ENCODE assay signal across 9 mouse cellular contexts in the genomic region with DNA sequence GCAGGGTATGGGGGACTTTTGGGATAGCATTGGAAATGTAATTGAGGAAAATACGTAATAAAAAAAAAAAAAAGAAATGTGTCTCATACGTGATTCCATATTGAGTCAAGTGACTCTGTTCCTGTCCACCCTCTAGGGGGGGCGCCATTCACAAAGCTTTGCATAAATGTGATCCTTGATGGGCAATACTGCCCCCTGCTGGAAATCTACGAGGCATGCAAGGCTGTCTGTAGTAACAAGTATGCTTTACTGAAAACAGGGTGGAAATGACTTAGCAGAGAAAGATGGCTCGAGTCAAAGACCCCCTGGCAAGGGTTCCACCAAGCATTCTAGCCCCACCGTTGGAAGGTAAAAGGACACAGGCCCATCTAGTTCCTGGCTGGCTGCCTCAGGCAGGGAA.
A peak's percentile ranks its signal among the peaks of the same experiment; 100 is the strongest.
DNase-seq lines count a peak whose midpoint lies in the region; ATAC-seq and TF ChIP-seq lines count a peak whose summit lies in the region.
"Had no signal": no experiment of that assay in that cellular context is flagged by ENCODE, and none has a peak within 500 bp of the region (broad histone marks: within the 10 kb centered on the region; RNA-seq: fewer than 3 reads in every experiment).

No protein-coding gene starts in this region.

- 0 out of 2 replicates have a peak, but pooled peaks cover 5% of the 10 kb centered on the region for H3K4me1 ChIP-seq in midbrain, embryonic 10.5 days
- no peaks in the 10 kb centered on the region for H3K4me1 ChIP-seq in midbrain, embryonic 13.5 days (replicated peaks)
- no peaks in the 10 kb centered on the region for H3K4me1 ChIP-seq in liver, embryonic 14.5 days (replicated peaks; ENCODE audit: control insufficient read depth in 2 of 2, insufficient read depth in 2 of 2, low read length in 1 of 2)
- H3K4me1 ChIP-seq: limb, embryonic 15.5 days had no signal

- 58% methylated on average over 6 of the region's 6 CpGs for WGBS in midbrain, embryonic 10.5 days
- WGBS in midbrain, embryonic 13.5 days: 57% methylated on average over 6 of the region's 6 CpGs
- 24% methylated on average over 6 of the region's 6 CpGs for WGBS in liver, embryonic 14.5 days (ENCODE audit: insufficient replicate concordance)

- H3K4me2 ChIP-seq in midbrain, embryonic 13.5 days (replicated peaks): no peak overlapping the region
- H3K4me2 ChIP-seq in liver, embryonic 14.5 days (ENCODE audit: low read depth): no peak overlapping the region
- H3K4me2 ChIP-seq: limb, embryonic 15.5 days had no signal

- DNase-seq in adrenal gland, postnatal 10 days: peak; percentile 50
- no peak for DNase-seq in adrenal gland, adult 18-20 months (ENCODE audit: low spot score in 2 of 2)
- peak; percentile 26 for DNase-seq in midbrain, embryonic 10.5 days (ENCODE audit: low spot score)
- DNase-seq in liver, embryonic 14.5 days (ENCODE audit: low read depth in 3 of 3, low spot score in 3 of 3): peak; percentile 3 to 19 (median 7)
- peak; percentile 58 for DNase-seq in thymus, postnatal 14 days
- DNase-seq in cerebellum, adult 11-12 months: no peak
- no peak for DNase-seq in gastrocnemius, postnatal 4 days (ENCODE audit: low spot score in 2 of 2)

- no peak overlapping the region for H3K9ac ChIP-seq in midbrain, embryonic 13.5 days (replicated peaks)
- no peak overlapping the region for H3K9ac ChIP-seq in liver, embryonic 14.5 days (replicated peaks)
- H3K9ac ChIP-seq: limb, embryonic 15.5 days had no signal

- no peak for TF ChIP-seq EP300 in liver, embryonic 14.5 days (IDR thresholded peaks at IDR 0.05; ENCODE audit: low read depth)

- H3K27me3 ChIP-seq in midbrain, embryonic 10.5 days (ENCODE audit: low read depth, poor library complexity, severe bottlenecking): no peaks in the 10 kb centered on the region
- no peaks in the 10 kb centered on the region for H3K27me3 ChIP-seq in midbrain, embryonic 13.5 days
- H3K27me3 ChIP-seq in liver, embryonic 14.5 days (ENCODE audit: control insufficient read depth, insufficient read depth, low read length): no peaks in the 10 kb centered on the region
- H3K27me3 ChIP-seq: limb, embryonic 15.5 days had no signal

- H3K27ac ChIP-seq in midbrain, embryonic 10.5 days (replicated peaks): no peak overlapping the region
- no peak overlapping the region for H3K27ac ChIP-seq in midbrain, embryonic 13.5 days
- no peak overlapping the region for H3K27ac ChIP-seq in liver, embryonic 14.5 days
- H3K27ac ChIP-seq: limb, embryonic 15.5 days had no signal

- TF ChIP-seq CTCF in liver, embryonic 14.5 days (IDR thresholded peaks at IDR 0.05; ENCODE audit: low read depth): peak; percentile 72

- no peak for ATAC-seq in midbrain, embryonic 13.5 days
- no peak for ATAC-seq in liver, embryonic 14.5 days (ENCODE audit: insufficient read depth)

- no peak overlapping the region for H3K4me3 ChIP-seq in midbrain, embryonic 10.5 days
- no peak overlapping the region for H3K4me3 ChIP-seq in midbrain, embryonic 13.5 days (replicated peaks)
- no peak overlapping the region for H3K4me3 ChIP-seq in liver, embryonic 14.5 days (ENCODE audit: insufficient read depth in 1 of 2, low read depth in 2 of 2, low read length in 2 of 2)
- H3K4me3 ChIP-seq: limb, embryonic 15.5 days had no signal

- no peaks in the 10 kb centered on the region for H3K9me3 ChIP-seq in midbrain, embryonic 10.5 days (replicated peaks)
- no peaks in the 10 kb centered on the region for H3K9me3 ChIP-seq in midbrain, embryonic 13.5 days
- no peaks in the 10 kb centered on the region for H3K9me3 ChIP-seq in liver, embryonic 14.5 days (ENCODE audit: control insufficient read depth, low read length)
- H3K9me3 ChIP-seq: limb, embryonic 15.5 days had no signal

- H3K36me3 ChIP-seq in midbrain, embryonic 10.5 days: no peaks in the 10 kb centered on the region
- no peaks in the 10 kb centered on the region for H3K36me3 ChIP-seq in midbrain, embryonic 13.5 days
- H3K36me3 ChIP-seq in liver, embryonic 14.5 days (replicated peaks; ENCODE audit: control insufficient read depth, insufficient read depth, low read depth): no peaks in the 10 kb centered on the region
- H3K36me3 ChIP-seq: limb, embryonic 15.5 days had no signal

Comparison
In these comparisons a context has a peak if more than half of its experiments do, and no peak if none do; other contexts are left out.
1. DNase-seq: peak in adrenal gland, postnatal 10 days (single experiment), midbrain, embryonic 10.5 days (single experiment), liver, embryonic 14.5 days (3 of 3) and thymus, postnatal 14 days (single experiment); none in adrenal gland, adult 18-20 months (0 of 2), cerebellum, adult 11-12 months (single experiment) and gastrocnemius, postnatal 4 days (0 of 2).